Mouse (Mus musculus): ENCODE measurements at regions not wholly inside any gene's neighbourhood (a gene's known extent, or its start where the extent isn't known, plus 50 kb on each side); places are given as distances from the start of the nearest gene placed in this dataset.

- DNase-seq: peak; percentile 56
- intact Hi-C loops (cut with DNase I): no loop called here
Observed at GRCm38 (mm10) chr8:87209295-87209694, 263.1 kb downstream of the Cbln1 start.

GRCm38 (mm10) chr8:87208036-87208435 lies 264.4 kb downstream of the Cbln1 start:
- intact Hi-C loops (cut with DNase I): no loop called here
- no peak for DNase-seq

- intact Hi-C loops (cut with DNase I): no loop called here
- no peak for DNase-seq
Observed at GRCm38 (mm10) chr8:87202639-87203160, 269.7 kb downstream of the Cbln1 start.

GRCm38 (mm10) chr8:87199461-87200131 lies 272.8 kb downstream of the Cbln1 start:
- intact Hi-C loops (cut with DNase I): no loop called here
- DNase-seq: peak; percentile 53

GRCm38 (mm10) chr8:87197867-87198536 lies 274.4 kb downstream of the Cbln1 start:
- DNase-seq: peak; percentile 13
- intact Hi-C loops (cut with DNase I): no loop called here

- intact Hi-C loops (cut with DNase I): no loop called here
Observed at GRCm38 (mm10) chr8:87197000-87197399, 275.4 kb downstream of the Cbln1 start.

GRCm38 (mm10) chr8:87196050-87196449 lies 276.4 kb downstream of the Cbln1 start:
- no peak for DNase-seq
- intact Hi-C loops (cut with DNase I): no loop called here

More at GRCm38 (mm10) chr8:87197000-87197399, 275.4 kb downstream of the Cbln1 start:
- DNase-seq: no peak

GRCm38 (mm10) chr8:87189791-87190385 lies 282.5 kb downstream of the Cbln1 start:
- DNase-seq: no peak
- intact Hi-C loops (cut with DNase I): loop anchor here (5.0 kb wide), 1 partner anchor 512 kb away; no protein-coding TSS in a partner anchor

GRCm38 (mm10) chr8:87182888-87183287 lies 289.5 kb downstream of the Cbln1 start:
- DNase-seq: no peak
- intact Hi-C loops (cut with DNase I): no loop called here

- intact Hi-C loops (cut with DNase I): no loop called here
- peak; percentile 46 for DNase-seq
Observed at GRCm38 (mm10) chr8:87178561-87178960, 293.5 kb upstream of the N4bp1 start.

GRCm38 (mm10) chr8:87177620-87178019 lies 292.6 kb upstream of the N4bp1 start:
- no peak for DNase-seq
- intact Hi-C loops (cut with DNase I): no loop called here

- intact Hi-C loops (cut with DNase I): no loop called here
- no peak for DNase-seq
Observed at GRCm38 (mm10) chr8:87175097-87175496, 290.0 kb upstream of the N4bp1 start.

- intact Hi-C loops (cut with DNase I): no loop called here
- no peak for DNase-seq
Observed at GRCm38 (mm10) chr8:87173720-87174119, 288.7 kb upstream of the N4bp1 start.

- intact Hi-C loops (cut with DNase I): no loop called here
- DNase-seq: no peak
Observed at GRCm38 (mm10) chr8:87166771-87167170, 281.7 kb upstream of the N4bp1 start.

- no peak for DNase-seq
- intact Hi-C loops (cut with DNase I): no loop called here
Observed at GRCm38 (mm10) chr8:87160416-87160815, 275.4 kb upstream of the N4bp1 start.

GRCm38 (mm10) chr8:87158322-87158721 lies 273.3 kb upstream of the N4bp1 start:
- no peak for DNase-seq
- intact Hi-C loops (cut with DNase I): no loop called here

- no peak for DNase-seq
- intact Hi-C loops (cut with DNase I): no loop called here
Observed at GRCm38 (mm10) chr8:87155819-87156425, 270.9 kb upstream of the N4bp1 start.

GRCm38 (mm10) chr8:87152068-87152915 lies 267.2 kb upstream of the N4bp1 start:
- DNase-seq: peak; percentile 11
- intact Hi-C loops (cut with DNase I): no loop called here

- intact Hi-C loops (cut with DNase I): no loop called here
- no peak for DNase-seq
Observed at GRCm38 (mm10) chr8:87148853-87149252, 263.8 kb upstream of the N4bp1 start.

GRCm38 (mm10) chr8:87147704-87148103 lies 262.6 kb upstream of the N4bp1 start:
- no peak for DNase-seq
- intact Hi-C loops (cut with DNase I): no loop called here
